Mouse (Mus musculus): Measurements from ENCODE around the gene Gm20388.

DNA sequence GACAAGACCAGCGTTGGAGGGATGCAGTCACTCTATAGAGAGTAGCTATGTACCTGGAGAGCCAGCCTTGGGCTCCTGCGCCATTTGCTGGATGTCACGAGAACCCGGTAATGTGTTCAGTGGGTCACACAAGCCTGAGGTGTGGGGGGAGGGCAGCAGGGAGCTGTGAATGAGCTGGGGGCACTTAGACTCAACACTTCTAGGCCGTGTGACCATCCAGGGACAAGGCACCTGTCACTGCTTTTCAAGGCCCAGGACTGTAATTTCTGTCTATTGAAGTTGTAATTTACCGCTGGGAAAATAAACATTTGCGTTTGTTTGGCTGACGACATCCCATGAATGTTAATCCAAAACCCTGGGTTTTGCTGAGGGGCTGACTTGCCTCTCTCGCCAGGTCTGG lies 2776.2 kb downstream of the Gm20388 start:
- TF ChIP-seq HCFC1 (IDR thresholded peaks at IDR 0.05; ENCODE audit: borderline replicate concordance, insufficient read depth, low read length) (no peak), MAFK (IDR thresholded peaks at IDR 0.05; ENCODE audit: insufficient read depth, low read depth, low read length) (no peak)
